Mouse (Mus musculus) gastrocnemius, adult 2 months (tissue): ENCODE results near the gene Dact1. TPM values are rescaled to one million over a fixed set of nuclear protein-coding genes. Genes with fewer than 3 reads are reported as not detected.

Source experiments
- DNase-seq: peaks from one replicate; pipeline ENCODE4 v3.0.0; 2022
- H3K27ac ChIP-seq: fragments of 200-600 bp; 2 replicates; pipeline ENCODE4 v1.8.1; 2022; ENCODE audit warnings: mild to moderate bottlenecking
- H3K4me3 ChIP-seq: fragments of 200-600 bp; 2 replicates; pipeline ENCODE4 v1.8.1; 2022; ENCODE audit warnings: mild to moderate bottlenecking, moderate library complexity
- CTCF ChIP-seq: fragments of 200-600 bp; IDR thresholded peaks from 2 replicates; pipeline ENCODE4 v1.8.1; 2022; ENCODE audit warnings: antibody characterized with exemption, mild to moderate bottlenecking, moderate library complexity
- intact Hi-C: fragments of 180-260 bp; cut with DNase I; formaldehyde crosslinking; loops from one replicate; pipeline ENCODE4 v1.15.1; 2025
- long read RNA-seq, 2 experiments: library from polyadenylated mRNA; stranded (forward); transcript quantifications; one replicate each; pipeline ENCODE4 v2.0.0; 2021
- total RNA-seq, 2 experiments: library from RNA; stranded (reverse); gene quantifications; 2 replicates each; pipeline ENCODE4 v1.2.3; 2021

Dact1 gene
- 1 to 10 TPM; 2.7 to 3.4 TPM for total RNA-seq
- long read RNA-seq, experiment 1, partial matches to known transcripts = 0 of 3 reads
- long read RNA-seq, experiment 1, other reads (novel, unspliced or antisense) = 0 of 3 reads
- long read RNA-seq, experiment 2, partial matches to known transcripts = 0 of 3 reads
- long read RNA-seq, experiment 2, other reads (novel, unspliced or antisense) = 0 of 3 reads

- no peak for TF ChIP-seq CTCF
- intact Hi-C loops = loop anchor here (2.0 to 10.0 kb wide), 3 partner anchors 113 to 397 kb away; no protein-coding TSS in a partner anchor
- peak within 1 kb of the TSS; percentile 82 for H3K27ac ChIP-seq
- H3K4me3 ChIP-seq = peak within 1 kb of the TSS; percentile 88
- DNase-seq = peak; percentile 85
These were observed at the start of gene Dact1 for GRCm38 (mm10) chr12:71309581-71310067. Dact1 (plus strand) TSS chr12:71309884.

GRCm38 (mm10) chr12:71264211-71264610 is 45.5 kb upstream of the Dact1 start:
- no peak for DNase-seq
- Histone ChIP-seq H3K27ac (no peak overlapping the region), H3K4me3 (no peak overlapping the region)
- TF ChIP-seq CTCF = no peak
- intact Hi-C loops = no loop called here

GRCm38 (mm10) chr12:71269367-71269766 is 40.3 kb upstream of the Dact1 start:
- intact Hi-C loops = no loop called here
- no peak for TF ChIP-seq CTCF
- no peak overlapping the region for H3K27ac ChIP-seq
- no peak for DNase-seq
- no peak overlapping the region for H3K4me3 ChIP-seq

- no peak for DNase-seq
- Histone ChIP-seq H3K27ac (no peak overlapping the region), H3K4me3 (no peak overlapping the region)
- intact Hi-C loops = no loop called here
- no peak for TF ChIP-seq CTCF
These were observed 38.6 kb upstream of the Dact1 start for GRCm38 (mm10) chr12:71271131-71271530.

- H3K27ac ChIP-seq = no peak overlapping the region
- DNase-seq = no peak
- TF ChIP-seq CTCF = peak; percentile 28; the same call in 1 of the 2 replicates
- intact Hi-C loops = no loop called here
- no peak overlapping the region for H3K4me3 ChIP-seq
These were observed 35.0 kb upstream of the Dact1 start for GRCm38 (mm10) chr12:71274519-71275237.

GRCm38 (mm10) chr12:71275906-71276595 is 33.6 kb upstream of the Dact1 start:
- Histone ChIP-seq H3K27ac (no peak overlapping the region), H3K4me3 (no peak overlapping the region)
- intact Hi-C loops = no loop called here
- DNase-seq = no peak
- TF ChIP-seq CTCF = no peak

- TF ChIP-seq CTCF = no peak
- no peak for DNase-seq
- Histone ChIP-seq H3K4me3 (no peak overlapping the region), H3K27ac (no peak overlapping the region)
- intact Hi-C loops = no loop called here
These were observed 30.0 kb upstream of the Dact1 start for GRCm38 (mm10) chr12:71279521-71280262.

- DNase-seq = no peak
- no peak for TF ChIP-seq CTCF
- intact Hi-C loops = no loop called here
- Histone ChIP-seq H3K27ac (no peak overlapping the region), H3K4me3 (no peak overlapping the region)
These were observed 28.4 kb upstream of the Dact1 start for GRCm38 (mm10) chr12:71281201-71281768.

GRCm38 (mm10) chr12:71285399-71285798 is 24.3 kb upstream of the Dact1 start:
- no peak overlapping the region for H3K27ac ChIP-seq
- TF ChIP-seq CTCF = no peak
- DNase-seq = no peak
- intact Hi-C loops = no loop called here
- H3K4me3 ChIP-seq = no peak overlapping the region

- no peak for TF ChIP-seq CTCF
- Histone ChIP-seq H3K4me3 (no peak overlapping the region), H3K27ac (no peak overlapping the region)
- intact Hi-C loops = no loop called here
- DNase-seq = no peak
These were observed 19.2 kb upstream of the Dact1 start for GRCm38 (mm10) chr12:71290460-71290859.

- TF ChIP-seq CTCF = no peak
- DNase-seq = no peak
- Histone ChIP-seq H3K27ac (no peak overlapping the region), H3K4me3 (peak overlapping the region; percentile 18)
- intact Hi-C loops = no loop called here
These were observed 15.4 kb upstream of the Dact1 start for GRCm38 (mm10) chr12:71293960-71294942.
